Mouse (Mus musculus) heart, postnatal 0 days (tissue): ENCODE data around the gene Ubqln1. TPM values are rescaled to one million over a fixed set of nuclear protein-coding genes. Genes with fewer than 3 reads are reported as not detected.

Source experiments
- ATAC-seq: fragments of 200-750 bp; cut with Nextera tagmentation; 2 replicates; pipeline ENCODE4 v1.8.0; 2017; ENCODE audit warnings: low read depth, moderate number of reproducible peaks, moderate library complexity; ENCODE audit not compliant: insufficient read depth
- DNase-seq: peaks from one replicate; pipeline ENCODE4 v3.0.0-alpha.2; 2016; ENCODE audit warnings: low spot score
- H3K27ac ChIP-seq: fragments of 300-500 bp; sonication (generic); 2 replicates; pipeline ENCODE4 v1.5.1; 2014; ENCODE audit warnings: low read depth, mild to moderate bottlenecking
- H3K27me3 ChIP-seq: fragments of 300-500 bp; sonication (generic); 2 replicates; pipeline ENCODE4 v1.6.1; 2014; ENCODE audit warnings: low read length, mixed read lengths; ENCODE audit not compliant: control insufficient read depth, insufficient read depth
- H3K36me3 ChIP-seq: fragments of 300-500 bp; sonication (generic); replicated peaks from 2 replicates; pipeline ENCODE4 v1.6.1; 2014; ENCODE audit warnings: low read length, mixed read lengths; ENCODE audit not compliant: control insufficient read depth, insufficient read depth
- H3K4me1 ChIP-seq: fragments of 300-500 bp; sonication (generic); 2 replicates; pipeline ENCODE4 v1.6.1; 2014; ENCODE audit warnings: antibody characterized with exemption; ENCODE audit not compliant: control insufficient read depth, insufficient read depth
- H3K4me2 ChIP-seq: fragments of 300-500 bp; sonication (generic); 2 replicates; pipeline ENCODE4 v1.6.1; 2014; ENCODE audit warnings: low read depth, mild to moderate bottlenecking, low read length, moderate library complexity
- H3K4me3 ChIP-seq: fragments of 300-500 bp; sonication (generic); 2 replicates; pipeline ENCODE4 v1.5.1; 2014; ENCODE audit warnings: low read depth, low read length
- H3K9ac ChIP-seq: fragments of 300-500 bp; sonication (generic); replicated peaks from 2 replicates; pipeline ENCODE4 v1.6.1; 2014; ENCODE audit warnings: low read depth, low read length, mixed read lengths
- H3K9me3 ChIP-seq: fragments of 300-500 bp; sonication (generic); replicated peaks from 2 replicates; pipeline ENCODE4 v1.6.1; 2016; ENCODE audit warnings: low read length; ENCODE audit not compliant: control insufficient read depth
- CTCF ChIP-seq: IDR thresholded peaks from 2 replicates; pipeline ENCODE4 v1.5.1; 2016; ENCODE audit warnings: antibody characterized with exemption, control low read depth, low read depth
- EP300 ChIP-seq: IDR thresholded peaks from 2 replicates; pipeline ENCODE4 v1.6.1; 2016; ENCODE audit warnings: antibody characterized with exemption, low read depth
- WGBS: fragments of 180-500 bp; shearing (Covaris S2); extraction: QIAGEN DNeasy Blood & Tissue Kit; methylation state at CpG from one replicate; pipeline ENCODE4 v1.1.7; 2014; 5-methylcytosine and 5-hydroxymethylcytosine counted together
- polyA plus RNA-seq: library from polyadenylated mRNA; unstranded; fragments of >200 nt; fragmentation: Nextera tagmentation; extraction: Ambion mirVana; gene quantifications from 2 replicates; pipeline ENCODE4 v1.2.1, GENCODE M21; 2015
- total RNA-seq: library from RNA; depleted of rRNA; stranded (reverse); fragments of >200 nt; gene quantifications from 2 replicates; pipeline ENCODE4 v1.2.3, GENCODE M21; 2014; ENCODE audit warnings: low replicate concordance; rRNA removed

The Ubqln1 gene
- total and polyA plus RNA-seq, 2 experiments from 2014 or later: 48.6 to 125 TPM

DNA sequence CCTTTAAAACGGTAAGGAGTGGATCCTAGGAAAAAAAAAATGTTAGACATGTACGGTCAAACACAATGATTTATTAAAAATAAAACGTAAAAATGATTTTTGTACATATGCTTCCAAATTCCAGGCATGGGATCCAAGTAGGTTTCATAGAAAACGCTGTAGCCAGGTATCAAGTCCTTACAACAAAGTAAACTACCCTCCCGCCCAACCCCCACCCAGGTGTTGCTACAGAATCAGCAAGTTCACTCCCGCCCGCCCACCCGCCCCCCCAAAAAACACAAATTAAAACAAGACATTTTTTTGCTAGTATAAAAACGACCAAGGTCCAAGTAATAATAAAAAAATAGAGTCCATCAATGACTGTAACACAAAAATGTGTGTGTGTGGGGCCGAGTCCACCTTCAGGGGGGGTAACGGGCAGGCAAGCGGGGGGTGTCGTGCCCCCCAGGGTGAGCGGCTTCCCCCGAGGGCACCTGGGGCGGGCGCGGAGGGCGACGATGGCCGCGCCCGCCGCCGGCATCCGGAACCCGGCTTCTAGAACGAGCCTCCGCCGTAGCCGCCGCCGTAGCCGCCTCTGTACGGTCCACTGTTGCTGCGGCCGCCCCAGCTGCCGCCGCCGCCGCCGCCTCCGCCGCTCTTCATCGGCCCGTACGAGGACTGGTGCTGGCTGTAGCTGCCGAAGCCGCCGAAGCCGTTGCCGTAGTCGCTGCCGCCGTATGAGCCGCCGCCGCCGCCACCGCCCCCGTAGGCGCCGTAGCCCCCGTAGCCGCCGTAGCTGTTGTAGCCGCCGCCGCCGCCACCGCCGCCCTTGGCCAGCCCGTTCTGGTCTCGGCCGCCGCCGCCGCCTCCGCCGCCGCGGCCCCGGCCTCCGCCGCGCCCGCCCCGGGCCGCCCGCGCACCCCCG is 88.3 kb downstream of the Ubqln1 start:
- Histone ChIP-seq H3K27ac (peak overlapping the region; percentile 98), H3K36me3 (peaks cover 6% of the 10 kb centered on the region; the same call in 1 of the 2 replicates), H3K27me3 (no peaks in the 10 kb centered on the region), H3K9ac (peak overlapping the region; percentile 97), H3K4me2 (peak overlapping the region; percentile 86), H3K9me3 (no peaks in the 10 kb centered on the region), H3K4me3 (peak overlapping the region; percentile 94), H3K4me1 (peaks cover 31% of the 10 kb centered on the region)
- 2% methylated on average over 71 of the region's 92 CpGs for WGBS
- DNase-seq: no peak
- ATAC-seq: no peak
- TF ChIP-seq EP300: no peak
- TF ChIP-seq CTCF: no peak

Other genes starting within 250 kb of the Ubqln1 start
- gene Klhl3, start 102.1 kb downstream of the Ubqln1 start, total RNA-seq: 5.6 and 6.1 TPM in 2 replicates
- gene Klhl3, start 102.1 kb downstream of the Ubqln1 start, polyA plus RNA-seq: 7.4 and 8.3 TPM in 2 replicates
- 99.7 and 100.0 TPM in 2 replicates for gene Hnrnpa0, start 87.1 kb downstream of the Ubqln1 start, total RNA-seq
- gene Hnrnpa0, start 87.1 kb downstream of the Ubqln1 start, polyA plus RNA-seq: 22.6 and 23.2 TPM in 2 replicates
- gene Idnk, start 58.0 kb downstream of the Ubqln1 start, total RNA-seq: 17.4 and 23.2 TPM in 2 replicates
- gene Idnk, start 58.0 kb downstream of the Ubqln1 start, polyA plus RNA-seq: 33.3 and 36.3 TPM in 2 replicates
- gene Gkap1, start 60.0 kb upstream of the Ubqln1 start, total RNA-seq: 16.0 and 16.6 TPM in 2 replicates
- gene Gkap1, start 60.0 kb upstream of the Ubqln1 start, polyA plus RNA-seq: 16.2 and 17.4 TPM in 2 replicates
- not detected in 2 replicates for gene Kif27, start 143.5 kb upstream of the Ubqln1 start, total RNA-seq
- gene Kif27, start 143.5 kb upstream of the Ubqln1 start, polyA plus RNA-seq: 0.10 and 0.15 TPM in 2 replicates
- 24.9 and 32.7 TPM in 2 replicates for gene 2210016F16Rik, start 169.6 kb upstream of the Ubqln1 start, total RNA-seq
- 25.7 and 26.5 TPM in 2 replicates for gene 2210016F16Rik, start 169.6 kb upstream of the Ubqln1 start, polyA plus RNA-seq
- gene Rmi1, start 186.6 kb upstream of the Ubqln1 start, total RNA-seq: 5.7 and 16.1 TPM in 2 replicates
- gene Rmi1, start 186.6 kb upstream of the Ubqln1 start, polyA plus RNA-seq: 13.3 and 14.4 TPM in 2 replicates
- gene Hnrnpk, start 187.7 kb upstream of the Ubqln1 start, total RNA-seq: 377 and 387 TPM in 2 replicates
- 581 and 606 TPM in 2 replicates for gene Hnrnpk, start 187.7 kb upstream of the Ubqln1 start, polyA plus RNA-seq